Mouse (Mus musculus) erythroblast, adult 5-6 weeks (primary cell): ENCODE results near the gene Nol9. TPM values are rescaled to one million over a fixed set of nuclear protein-coding genes. Genes with fewer than 3 reads are reported as not detected.

Experiments used
- ATAC-seq: replicated peaks from 2 replicates; pipeline ENCODE4 v1.8.0; 2016; ENCODE audit warnings: moderate number of reproducible peaks, mild to moderate bottlenecking, moderate TSS enrichment, inconsistent platforms; ENCODE audit not compliant: poor library complexity, low FRiP score, severe bottlenecking
- total RNA-seq, 2 experiments: library from RNA; stranded (forward) in 1 of 2; stranded (reverse) in 1 of 2; fragments of 150-400 nt in 1 of 2; fragments of 200-764, 138-1000 nt in 1 of 2; gene quantifications; 2 replicates each; pipeline versions ENCODE4 v1.2.3 to v1.2.4; 2015 to 2017; ENCODE audit warnings: low replicate concordance in 2 of 2

The Nol9 gene
- total RNA-seq, 2 experiments from 2014 or later = 3.9 to 7.3 TPM

GRCm38 (mm10) chr4:152087211-152088081 is 48.3 kb downstream of the Nol9 start:
- no peak for ATAC-seq

GRCm38 (mm10) chr4:152088133-152088532 is 49.0 kb downstream of the Nol9 start:
- ATAC-seq = no peak

GRCm38 (mm10) chr4:152088556-152089120 is 49.5 kb downstream of the Nol9 start:
- no peak for ATAC-seq

- ATAC-seq = no peak
Observed at GRCm38 (mm10) chr4:152090191-152090590, 51.1 kb downstream of the Nol9 start.

GRCm38 (mm10) chr4:152092751-152093293 is 53.7 kb downstream of the Nol9 start:
- peak; percentile 87 for ATAC-seq

- no peak for ATAC-seq
Observed at GRCm38 (mm10) chr4:152094233-152094632, 55.1 kb downstream of the Nol9 start.

- ATAC-seq = peak; percentile 73
Observed at GRCm38 (mm10) chr4:152095937-152096910, 57.1 kb downstream of the Nol9 start.

- ATAC-seq = no peak
Observed at GRCm38 (mm10) chr4:152096927-152097326, 57.8 kb downstream of the Nol9 start.

GRCm38 (mm10) chr4:152097911-152098799 is 59.0 kb downstream of the Nol9 start:
- no peak for ATAC-seq

- ATAC-seq = no peak
Observed at GRCm38 (mm10) chr4:152100541-152100940, 61.4 kb downstream of the Nol9 start.

- ATAC-seq = no peak
Observed at GRCm38 (mm10) chr4:152101081-152101653, 62.0 kb downstream of the Nol9 start.

GRCm38 (mm10) chr4:152101921-152102320 is 62.8 kb downstream of the Nol9 start:
- ATAC-seq = no peak

GRCm38 (mm10) chr4:152103025-152103424 is 63.9 kb downstream of the Nol9 start:
- peak; percentile 80 for ATAC-seq

GRCm38 (mm10) chr4:152106746-152107145 is 67.6 kb downstream of the Nol9 start:
- ATAC-seq = no peak

- ATAC-seq = no peak
Observed at GRCm38 (mm10) chr4:152107493-152107892, 68.4 kb downstream of the Nol9 start.

- peak; percentile 39 for ATAC-seq
Observed at GRCm38 (mm10) chr4:152107971-152108509, 68.9 kb downstream of the Nol9 start.

GRCm38 (mm10) chr4:152108673-152109072 is 69.6 kb downstream of the Nol9 start:
- no peak for ATAC-seq

- no peak for ATAC-seq
Observed at GRCm38 (mm10) chr4:152109509-152109908, 70.4 kb downstream of the Nol9 start.
